Mouse (Mus musculus) G1E (cell line): ENCODE results near the gene Acap3.

ENCODE experiments used
- CTCF ChIP-seq: IDR thresholded peaks from 2 replicates; pipeline ENCODE4 v1.5.1; 2012; ENCODE audit warnings: low read depth, low read length, inconsistent platforms, mixed read lengths
- GATA1 ChIP-seq: IDR thresholded peaks from 2 replicates; pipeline ENCODE4 v1.6.1; 2012; ENCODE audit warnings: borderline replicate concordance, low read length, inconsistent platforms, mixed read lengths
- POLR2AphosphoS5 ChIP-seq: IDR thresholded peaks from 2 replicates; pipeline ENCODE4 v1.6.1; 2012; ENCODE audit warnings: low read depth, low read length, inconsistent platforms; ENCODE audit not compliant: insufficient replicate concordance
- TAL1 ChIP-seq: conservative IDR thresholded peaks from 2 replicates; pipeline ENCODE4 v1.6.1; 2012; ENCODE audit warnings: low read depth, low read length, inconsistent platforms, mixed read lengths

- TF ChIP-seq CTCF: no peak
- no peak for TF ChIP-seq POLR2AphosphoS5
- no peak for TF ChIP-seq GATA1
- TF ChIP-seq TAL1: no peak
Observed at GRCm38 (mm10) chr4:155895216-155895615, 3.6 kb downstream of the Acap3 start.
